Mouse (Mus musculus) heart, postnatal 0 days (tissue): ENCODE data around the gene Olfr1469.

Experiments used
- CTCF ChIP-seq: IDR thresholded peaks from 2 replicates; pipeline ENCODE4 v1.5.1; 2016; ENCODE audit warnings: antibody characterized with exemption, control low read depth, low read depth
- EP300 ChIP-seq: IDR thresholded peaks from 2 replicates; pipeline ENCODE4 v1.6.1; 2016; ENCODE audit warnings: antibody characterized with exemption, low read depth

GRCm38 (mm10) chr19:13455986-13456385, 48.3 kb downstream of the Olfr1469 start, which contains the start of gene Olfr1472:
- TF ChIP-seq CTCF: no peak
- no peak for TF ChIP-seq EP300
